Mouse (Mus musculus) adrenal gland, adult 2 months (tissue): ENCODE results near the gene Zfp866. TPM values are rescaled to one million over a fixed set of nuclear protein-coding genes. Genes with fewer than 3 reads are reported as not detected.
A peak's percentile ranks its signal among the peaks of the same experiment; 100 is the strongest.

ENCODE experiments used
- DNase-seq: peaks from one replicate; pipeline ENCODE4 v3.0.0; 2021
- polyA plus RNA-seq: library from polyadenylated mRNA; depleted of rRNA; stranded (reverse); fragments of >200 nt; gene quantifications from 2 replicates; pipeline ENCODE4 v1.2.3, GENCODE M21; 2012
- total RNA-seq, 2 experiments: library from RNA; stranded (reverse); gene quantifications; 2 replicates each; pipeline ENCODE4 v1.2.3; 2021

The Zfp866 gene
- total and polyA plus RNA-seq, 3 experiments = 3.5 to 21.4 (median 19.5) TPM

DNA sequence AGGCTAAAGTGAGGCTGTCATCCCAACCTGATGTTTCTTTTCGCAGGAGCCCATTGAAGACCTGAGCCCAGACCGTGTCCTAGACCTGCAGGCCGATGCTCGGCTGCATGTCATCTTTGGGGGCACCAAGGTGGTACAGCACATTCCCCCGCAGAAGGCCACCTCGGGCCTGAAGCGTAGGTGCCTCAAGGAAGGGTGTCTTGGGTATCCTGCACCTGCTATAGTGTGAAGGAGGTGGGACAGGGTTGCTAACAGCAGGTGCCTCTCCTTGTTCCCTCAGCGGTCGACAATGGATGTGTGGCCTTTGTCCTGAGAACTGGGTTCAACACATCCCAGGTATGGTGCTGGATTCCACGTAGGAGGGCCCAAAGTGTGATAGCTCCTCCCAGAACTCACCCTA is 6.7 kb upstream of the Zfp866 start:
- no peak for DNase-seq

DNA sequence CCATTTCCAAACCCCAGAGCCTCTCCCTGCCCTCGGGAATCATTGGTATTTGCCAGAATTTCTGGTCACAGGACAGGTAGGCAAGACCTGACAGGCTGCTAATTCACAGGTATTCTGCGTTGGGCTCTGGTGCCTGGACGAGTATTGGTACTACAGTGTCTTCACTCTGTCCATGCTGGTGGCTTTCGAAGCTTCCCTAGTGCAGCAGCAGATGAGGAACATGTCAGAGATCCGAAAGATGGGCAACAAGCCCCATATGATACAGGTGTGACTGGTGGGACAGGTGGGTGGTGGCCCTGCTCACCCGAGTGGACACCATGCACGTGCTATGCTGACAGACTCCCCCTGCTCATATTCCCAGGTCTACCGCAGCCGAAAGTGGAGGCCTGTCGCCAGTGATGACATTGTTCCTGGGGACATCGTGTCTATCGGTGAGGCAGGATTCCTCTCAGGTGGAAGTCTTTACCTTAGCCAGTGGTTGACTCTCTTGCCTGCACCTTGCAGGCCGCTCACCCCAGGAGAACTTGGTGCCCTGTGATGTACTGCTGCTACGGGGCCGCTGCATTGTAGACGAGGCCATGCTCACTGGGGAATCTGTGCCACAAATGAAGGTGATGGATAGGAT is 5.9 kb upstream of the Zfp866 start:
- DNase-seq = no peak

DNA sequence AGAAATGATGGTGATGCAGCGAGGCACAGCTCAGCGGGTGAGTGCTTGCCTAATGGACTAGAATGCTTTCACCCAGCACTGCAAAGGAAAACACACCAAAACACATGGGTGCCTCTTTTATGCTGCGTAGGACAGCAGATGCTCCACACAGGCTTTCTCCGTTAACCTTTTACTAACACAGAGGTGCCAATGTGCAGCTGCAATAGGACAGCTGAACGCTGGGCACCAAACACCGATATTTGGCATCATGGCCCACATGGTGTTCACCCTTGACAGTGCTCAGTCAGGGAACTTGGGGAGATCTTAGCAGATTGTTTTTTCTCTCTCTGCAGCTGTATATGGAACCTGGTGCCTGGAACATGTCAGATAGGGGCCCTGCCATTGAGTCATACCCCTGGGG is 3.9 kb upstream of the Zfp866 start:
- no peak for DNase-seq

DNA sequence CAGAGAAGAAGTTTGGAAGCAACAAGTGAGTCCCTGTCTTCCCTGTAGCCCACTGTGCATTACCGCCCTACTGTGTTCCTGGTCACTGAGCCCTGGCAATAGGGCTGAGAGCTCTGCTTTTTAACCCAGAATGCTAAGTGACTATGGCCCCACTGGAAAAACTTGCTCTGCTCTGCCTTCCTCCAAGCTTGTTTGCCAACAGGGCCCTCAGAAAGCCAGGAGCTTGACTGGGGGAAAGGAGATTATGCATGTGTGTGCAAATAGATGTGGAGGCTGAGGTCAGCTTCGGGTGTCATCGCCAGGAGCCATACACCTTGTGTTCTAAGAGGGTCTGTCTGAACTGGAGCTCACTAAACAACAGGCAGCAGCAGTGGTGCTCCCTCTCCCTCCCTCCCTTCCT is 3.1 kb upstream of the Zfp866 start:
- DNase-seq = no peak

DNA sequence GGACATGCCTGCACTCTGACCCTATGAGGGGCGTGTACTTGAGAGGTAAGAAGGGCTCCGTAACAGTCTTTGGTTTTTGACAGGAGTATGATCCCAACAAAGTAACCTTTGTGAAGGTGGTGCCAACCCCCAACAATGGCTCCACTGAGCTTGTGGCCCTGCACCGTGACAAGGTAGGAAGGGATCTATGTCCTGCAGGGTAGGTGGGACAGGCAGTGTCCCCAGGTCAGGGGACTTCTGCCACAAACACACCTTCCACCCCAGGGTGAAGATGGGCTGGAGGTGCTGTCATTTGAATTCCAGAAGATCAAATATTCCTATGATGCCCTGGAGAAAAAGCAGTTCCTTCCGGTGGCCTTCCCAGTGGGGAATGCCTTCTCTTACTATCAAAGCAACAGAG is 2.7 kb upstream of the Zfp866 start:
- no peak for DNase-seq

DNA sequence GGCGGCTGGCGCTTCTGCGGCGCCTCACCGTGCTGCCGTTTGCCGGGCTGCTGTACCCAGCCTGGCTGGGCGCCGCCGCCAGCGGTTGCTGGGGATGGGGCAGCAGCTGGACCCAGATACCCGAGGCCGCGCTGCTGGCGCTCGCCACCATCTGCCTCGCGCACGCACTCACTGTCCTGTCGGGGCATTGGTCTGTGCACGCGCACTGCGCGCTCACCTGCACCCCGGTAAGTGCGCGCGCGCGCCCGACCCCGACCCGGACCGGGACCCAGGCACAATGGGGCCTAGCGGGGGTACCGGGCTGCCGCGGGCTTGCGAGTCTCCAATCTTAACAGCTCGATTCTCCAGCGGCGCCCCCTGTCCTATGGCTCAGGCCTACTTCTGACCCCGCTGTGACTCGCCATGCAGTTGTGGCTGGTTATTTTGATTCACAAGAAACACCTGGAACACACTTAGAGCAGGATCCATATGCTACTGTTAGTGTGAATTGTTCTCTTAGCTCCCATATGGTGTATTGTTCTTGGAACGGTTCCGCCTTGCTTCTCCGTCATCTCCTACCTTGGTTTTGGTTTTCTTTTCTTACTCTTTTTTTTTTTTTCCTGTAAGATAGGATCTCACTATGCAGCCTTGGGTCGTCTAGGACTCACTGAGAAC is 564 bp upstream of the Zfp866 start:
- DNase-seq = no peak

DNA sequence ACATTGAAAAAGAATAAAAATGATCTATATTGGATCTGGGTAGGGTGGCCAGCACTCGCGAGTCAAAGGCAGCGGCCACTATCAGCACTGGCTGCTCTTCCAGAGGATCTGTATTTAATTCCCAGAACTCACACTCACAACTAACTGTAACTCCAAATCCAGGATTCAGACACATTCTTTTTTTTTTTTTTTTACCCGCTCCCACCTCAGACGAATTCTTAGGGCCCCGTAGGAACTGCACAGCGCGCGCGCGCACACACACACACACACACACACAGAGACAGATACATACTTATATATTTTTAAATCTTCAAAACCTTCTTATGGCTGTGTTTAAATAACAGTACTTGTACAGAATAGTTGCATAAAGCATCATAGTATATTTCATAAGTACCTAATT is 614 bp downstream of the Zfp866 start:
- no peak for DNase-seq

DNA sequence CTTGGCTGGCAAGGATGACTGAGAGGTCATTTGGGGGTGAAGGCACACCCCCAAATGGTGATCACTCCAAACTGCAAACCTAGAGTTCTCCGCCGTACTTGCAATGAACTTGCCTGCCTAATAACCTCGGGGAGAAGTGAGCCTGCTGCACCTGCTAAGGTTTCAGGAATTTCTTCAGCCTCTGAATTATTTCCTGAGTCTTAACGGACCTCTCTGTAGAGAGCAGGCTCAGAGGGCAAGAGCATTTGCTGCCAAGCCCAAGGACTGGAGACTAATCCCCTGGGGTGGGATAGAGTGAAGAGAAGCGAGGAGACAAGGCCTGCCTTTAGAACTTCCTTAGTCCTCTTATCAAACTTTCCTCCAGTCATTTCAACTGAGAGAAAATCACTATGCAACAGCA is 1.2 kb downstream of the Zfp866 start:
- no peak for DNase-seq

DNA sequence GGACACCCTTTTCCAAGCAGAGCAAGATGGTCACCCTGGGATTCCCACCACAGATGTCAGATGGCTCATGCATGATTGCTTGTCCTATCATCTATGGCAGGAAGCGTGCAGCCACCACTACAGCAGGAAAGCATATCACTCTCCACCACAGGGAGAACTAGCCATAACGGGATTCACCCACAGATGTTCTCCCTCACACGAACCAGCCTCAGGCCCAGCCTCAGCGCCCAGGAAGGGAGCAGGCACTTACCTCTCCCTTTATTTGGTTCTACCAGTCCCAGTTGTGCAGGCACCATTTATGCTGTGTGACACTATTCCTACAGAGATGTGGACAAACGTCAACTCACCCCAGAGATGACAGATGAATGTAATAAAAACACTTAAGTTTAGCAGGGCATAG is 1.9 kb downstream of the Zfp866 start:
- DNase-seq = no peak

DNA sequence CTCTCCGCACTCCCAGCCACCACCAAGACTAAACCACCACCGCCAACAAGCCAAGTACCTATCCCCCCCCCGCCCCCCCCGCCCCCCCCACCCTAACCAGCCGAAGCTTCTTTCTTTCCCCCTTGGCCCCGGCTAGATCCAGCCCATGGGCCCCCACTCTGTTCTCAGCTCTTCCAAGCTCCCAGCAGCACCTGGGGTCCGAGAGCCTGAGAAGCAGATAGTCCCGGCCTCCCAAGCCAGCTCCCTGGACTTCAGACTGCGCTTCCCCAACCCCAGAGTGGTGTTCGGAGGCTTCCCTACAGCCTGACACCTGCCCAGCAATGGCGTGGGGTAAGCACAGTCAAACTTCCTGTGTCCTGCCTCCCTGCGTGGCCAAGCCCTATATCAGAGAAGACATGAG is 13.9 kb downstream of the Zfp866 start:
- DNase-seq = no peak

DNA sequence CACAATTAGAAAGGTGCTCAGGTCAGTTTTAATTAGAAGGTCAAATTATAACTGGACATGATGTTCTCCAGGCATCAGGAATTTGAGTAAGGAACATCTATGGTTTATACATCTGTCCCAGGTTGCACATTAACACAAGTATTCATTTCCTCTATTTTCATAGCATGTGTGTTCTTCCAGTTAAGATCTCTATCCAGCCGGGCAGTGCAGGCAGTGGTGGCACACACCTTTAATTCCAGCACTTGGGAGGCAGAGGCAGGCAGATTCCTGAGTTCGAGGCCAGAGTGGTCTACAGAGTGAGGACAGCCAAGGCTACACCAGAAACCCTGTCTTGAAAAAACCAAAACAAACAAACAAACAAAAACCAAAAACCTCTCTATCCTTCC is 15.8 kb downstream of the Zfp866 start:
- DNase-seq = no peak

DNA sequence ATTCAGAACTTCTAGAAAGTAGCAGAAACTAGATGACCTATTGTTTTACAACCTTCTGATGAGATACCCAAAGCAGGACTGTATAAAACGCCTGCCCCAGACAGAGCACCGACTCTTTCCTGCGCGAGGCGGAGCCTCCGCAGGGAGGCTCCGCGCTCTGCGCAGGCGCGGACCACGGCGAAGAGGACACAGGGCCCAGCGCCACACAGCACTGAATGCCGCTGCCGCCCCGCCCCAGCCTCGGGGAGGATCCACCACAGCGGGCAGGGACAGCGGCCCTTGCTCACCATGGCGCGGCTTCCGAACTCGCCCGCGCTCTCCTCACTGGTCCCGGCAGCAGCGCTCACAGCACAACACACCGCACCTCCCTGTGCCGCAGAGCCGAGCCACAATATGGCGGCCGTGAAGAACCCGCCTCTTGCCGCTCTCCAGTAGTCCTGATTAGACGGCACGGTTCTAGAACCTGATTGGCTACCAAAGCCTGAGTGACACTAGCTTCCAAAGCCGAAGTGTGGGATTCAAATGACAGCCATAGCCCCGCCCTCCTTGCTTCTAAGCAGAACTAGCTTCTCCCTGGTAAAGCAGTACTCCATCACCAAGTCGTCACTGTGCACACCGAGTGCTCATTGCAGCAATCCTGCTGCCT is 16.4 kb downstream of the Zfp866 start, which contains the start of gene Gm20422:
TSS of gene Gm20422 (minus strand) at position 384 of the 646 bp plus-strand sequence.
- DNase-seq = peak; percentile 93

DNA sequence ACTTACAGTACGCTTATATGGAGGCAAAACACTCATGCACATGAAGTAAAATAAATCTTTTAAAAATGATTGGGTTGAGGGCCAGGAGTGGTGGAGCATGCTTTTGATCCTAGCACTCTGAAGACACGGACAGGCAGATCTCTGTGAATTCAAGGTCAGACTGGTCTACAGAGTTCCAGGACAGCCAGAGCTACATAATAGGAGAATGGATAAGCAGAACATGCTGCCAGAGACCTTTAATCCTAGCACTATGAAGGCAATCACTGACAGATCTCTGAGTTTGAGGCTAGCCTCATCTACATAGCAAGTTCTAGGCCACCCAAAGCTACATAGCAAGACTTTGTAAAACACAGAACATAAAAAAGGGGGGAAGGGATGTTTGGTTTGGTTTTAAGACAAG is 18.9 kb downstream of the Zfp866 start:
- DNase-seq = no peak

DNA sequence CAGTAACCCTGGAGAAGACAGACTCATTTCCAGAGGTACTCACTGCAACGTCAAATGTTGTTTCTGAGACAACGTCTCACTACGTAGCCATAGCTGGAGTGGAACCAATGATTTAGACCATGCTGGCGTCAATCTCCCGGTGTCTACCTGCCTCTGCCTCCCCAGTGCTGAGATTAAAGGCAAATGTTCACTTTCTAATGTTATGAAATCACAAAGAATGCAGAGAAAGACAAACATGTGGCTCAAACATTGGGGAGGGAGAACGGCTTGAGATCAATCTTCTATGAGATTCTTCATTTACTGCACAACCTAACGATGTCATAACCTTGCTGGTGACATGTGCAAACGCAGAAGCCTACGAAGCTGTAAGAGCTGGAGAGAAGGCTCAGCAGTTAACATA is 19.8 kb downstream of the Zfp866 start:
- no peak for DNase-seq

DNA sequence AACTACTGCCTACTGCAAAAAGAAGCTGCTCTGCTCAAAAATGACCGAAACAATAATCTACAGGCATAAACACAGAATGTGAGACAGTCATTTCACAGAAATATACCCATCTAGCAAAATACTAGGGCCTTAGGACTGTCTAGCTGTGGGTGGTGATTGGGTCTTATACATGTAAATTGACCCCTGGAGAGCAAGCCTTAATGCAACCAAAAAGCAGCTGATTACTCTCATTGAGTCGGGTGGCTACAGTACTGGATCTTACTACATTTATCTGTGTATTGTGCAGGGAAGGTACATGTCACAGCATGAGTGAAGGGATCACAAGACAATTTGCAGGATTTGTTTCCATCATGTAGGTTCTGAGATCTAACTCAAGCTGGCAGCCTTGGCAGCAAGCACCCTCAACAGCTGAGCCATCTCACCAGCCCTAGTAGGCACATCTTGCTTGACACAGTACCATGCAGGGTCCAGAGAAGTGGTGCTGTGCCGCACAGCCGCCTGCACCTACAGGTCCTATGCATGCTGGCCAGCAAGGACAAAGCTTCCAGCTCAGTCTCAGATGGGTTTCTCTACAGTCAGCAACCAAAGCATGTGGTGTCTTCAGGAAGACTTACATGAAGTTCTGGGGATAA is 29.0 kb downstream of the Zfp866 start:
- no peak for DNase-seq

DNA sequence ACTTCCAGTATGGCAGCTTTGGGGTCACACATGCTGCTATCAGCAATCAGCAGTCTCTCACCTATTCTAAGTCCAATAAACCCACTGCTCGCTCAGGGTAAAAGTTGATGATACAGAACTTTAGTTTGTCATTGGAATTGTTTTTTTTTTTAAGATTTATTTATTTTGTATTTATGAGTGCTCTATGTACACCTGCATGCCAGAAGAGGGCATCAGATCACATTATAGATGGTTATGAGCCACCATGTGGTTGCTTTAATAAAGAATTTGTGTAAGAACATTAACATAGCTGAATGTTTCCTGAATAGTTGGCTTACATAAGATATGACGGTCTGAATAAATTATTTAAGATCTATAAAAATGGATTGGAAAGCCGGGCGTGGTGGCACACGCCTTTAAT is 32.7 kb downstream of the Zfp866 start:
- no peak for DNase-seq

DNA sequence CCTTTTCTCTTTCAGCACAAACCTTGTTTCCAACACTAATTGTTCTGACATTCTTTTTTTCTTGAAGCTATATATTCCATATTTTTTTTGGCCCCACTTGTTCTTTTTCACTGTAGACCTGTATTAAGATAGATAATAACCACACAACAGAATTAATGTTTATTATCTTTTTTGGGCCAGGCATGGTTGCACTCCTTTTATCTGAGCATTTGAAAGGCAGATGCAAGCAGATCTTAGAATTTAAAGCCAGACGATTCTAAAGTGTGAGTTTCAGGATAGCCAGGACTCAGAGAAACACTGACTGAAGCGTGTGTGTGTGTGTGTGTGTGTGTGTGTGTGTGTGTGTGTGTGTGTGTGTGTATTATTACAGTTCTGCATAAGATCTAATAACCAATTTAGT is 38.5 kb downstream of the Zfp866 start:
- DNase-seq = no peak

DNA sequence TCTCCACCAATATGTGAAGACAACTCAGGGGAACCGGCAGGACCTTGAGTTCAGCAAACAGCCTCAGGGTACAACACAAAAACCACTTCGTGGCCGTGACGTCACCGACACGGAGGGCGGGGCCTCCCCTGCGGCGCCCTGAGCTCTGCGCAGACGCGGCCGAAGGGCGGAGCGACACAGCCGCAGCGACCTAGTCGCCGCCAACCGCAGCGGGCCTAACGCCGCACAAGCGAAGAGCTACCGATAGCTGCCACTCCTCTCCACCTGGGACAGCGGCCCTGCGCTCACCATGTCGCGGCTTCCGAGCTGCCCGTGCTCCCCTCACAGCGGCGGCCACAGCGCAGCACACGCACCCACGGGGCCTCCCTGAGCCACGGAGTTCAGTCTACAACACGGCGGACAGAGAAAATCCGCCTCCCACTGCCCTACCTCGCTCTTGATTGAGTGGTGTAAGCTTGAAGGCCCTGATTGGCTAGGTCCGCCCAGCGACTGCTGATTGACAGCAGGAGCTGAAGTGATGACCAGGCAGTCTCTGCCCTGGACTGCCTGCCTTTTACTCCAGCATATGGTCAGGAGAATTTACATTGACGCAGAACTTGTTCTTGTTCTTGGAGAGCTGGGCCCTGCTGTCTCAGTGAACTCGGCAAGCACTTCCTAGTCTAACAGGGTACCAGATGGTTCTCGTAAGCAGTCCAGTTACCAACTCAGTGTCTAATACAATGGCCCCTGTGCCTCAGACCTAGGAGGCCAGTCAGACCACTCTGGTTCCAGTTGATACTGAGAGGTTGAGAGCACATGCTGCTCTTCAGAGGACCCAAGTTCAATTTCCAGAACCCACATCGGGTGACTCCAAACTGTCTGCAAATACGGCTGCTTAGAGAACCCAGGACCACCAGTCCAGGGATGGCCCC is 41.2 kb downstream of the Zfp866 start, which contains the start of gene Zfp963:
TSS of gene Zfp963 (minus strand) at position 427 of the 911 bp plus-strand sequence.
- peak; percentile 97 for DNase-seq

DNA sequence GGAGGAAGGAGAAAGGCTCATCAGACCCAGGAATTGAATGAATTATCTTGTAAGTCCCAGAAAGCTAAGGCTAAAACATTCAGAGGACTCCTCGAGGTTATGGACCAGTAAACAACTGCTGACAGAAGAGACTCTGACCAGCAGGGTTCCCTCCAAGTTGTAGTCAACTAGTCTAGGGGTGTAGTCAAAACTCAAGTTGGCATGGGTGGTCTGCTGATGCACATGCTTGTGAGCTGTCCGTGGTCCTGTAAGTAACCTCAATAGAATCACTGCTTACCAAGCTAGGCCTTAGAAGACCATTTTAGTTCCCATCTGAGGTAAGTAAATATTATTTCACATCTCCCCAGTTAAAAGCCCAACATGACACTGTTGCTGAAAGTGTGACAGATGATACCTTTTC is 49.7 kb downstream of the Zfp866 start:
- DNase-seq = no peak

DNA sequence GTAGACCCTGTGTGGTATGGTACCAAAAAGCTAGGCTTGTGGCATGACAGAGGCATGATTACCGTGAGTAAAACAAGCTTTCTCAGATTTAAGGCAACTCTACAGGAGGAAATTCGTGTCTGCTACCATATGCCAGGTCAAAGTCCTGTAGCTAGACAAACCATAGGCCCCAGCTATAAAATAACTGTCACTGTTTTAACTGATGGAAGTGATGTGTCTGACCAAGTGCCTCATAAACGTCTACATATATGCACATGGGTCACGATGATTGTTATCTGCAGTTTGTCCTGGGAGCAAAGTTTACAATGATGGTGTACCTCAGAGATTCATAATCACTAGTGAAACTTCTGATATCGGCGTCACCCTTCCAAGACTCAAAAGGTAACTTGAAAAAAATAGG is 50.2 kb downstream of the Zfp866 start:
- DNase-seq = no peak

DNA sequence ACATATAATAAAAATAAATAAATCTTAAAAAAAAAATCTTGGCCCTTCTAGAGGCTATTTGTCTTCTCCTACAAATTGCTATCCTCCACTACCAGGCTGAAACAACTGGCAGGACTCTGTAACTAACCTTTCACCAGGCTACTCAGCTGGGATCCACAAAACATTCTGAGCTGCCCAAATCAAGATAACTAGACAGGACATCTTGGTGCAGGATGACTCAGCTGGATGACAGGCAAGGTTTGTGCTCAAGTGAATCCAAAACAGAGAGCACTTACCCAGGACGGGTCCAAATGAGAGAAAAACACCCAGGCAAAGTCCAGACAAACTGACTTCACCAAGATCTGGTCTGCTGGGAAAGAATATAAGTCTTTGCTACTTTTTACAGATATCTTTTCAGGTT is 55.5 kb downstream of the Zfp866 start:
- DNase-seq = peak; percentile 31

DNA sequence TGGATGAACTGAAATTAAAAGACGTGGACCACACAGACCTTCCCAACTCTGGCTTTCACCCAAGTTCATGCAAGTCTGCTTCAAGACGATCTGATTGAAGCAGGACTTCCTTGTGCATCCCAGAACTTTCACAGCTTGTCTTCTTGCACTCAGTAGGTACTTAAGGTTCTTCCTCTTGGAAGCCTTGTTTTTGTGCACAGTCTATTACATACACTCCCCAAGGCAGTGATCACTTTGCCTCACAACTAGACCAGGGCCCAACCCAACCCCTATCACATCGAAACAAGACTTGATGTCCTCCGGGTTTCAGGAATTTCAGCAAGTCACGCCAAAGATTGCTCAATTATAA is 73.8 kb downstream of the Zfp866 start:
- DNase-seq = no peak
